ENCODE assay signal across 8 mouse cellular contexts in genomic region chr2:170912589-170913223, GRCm38 (mm10).
A peak's percentile ranks its signal among the peaks of the same experiment; 100 is the strongest.
DNase-seq lines count a peak whose midpoint lies in the region; ATAC-seq lines count a peak whose summit lies in the region.

No protein-coding gene starts in this region.

- no peak overlapping the region for H3K4me2 ChIP-seq in forebrain, embryonic 13.5 days

- no peak overlapping the region for H3K4me3 ChIP-seq in forebrain, embryonic 13.5 days

- 51% methylated on average over 13 of the region's 13 CpGs for WGBS in forebrain, embryonic 13.5 days

- no peak overlapping the region for H3K27ac ChIP-seq in forebrain, embryonic 13.5 days

- peaks cover 14% of the 10 kb centered on the region for H3K4me1 ChIP-seq in forebrain, embryonic 13.5 days

- H3K36me3 ChIP-seq in forebrain, embryonic 13.5 days (ENCODE audit: poor library complexity, severe bottlenecking) = no peaks in the 10 kb centered on the region

- ATAC-seq in forebrain, embryonic 13.5 days = peak; percentile 50; the same call in 1 of the 2 replicates

- no peaks in the 10 kb centered on the region for H3K27me3 ChIP-seq in forebrain, embryonic 13.5 days

- no peak overlapping the region for H3K9ac ChIP-seq in forebrain, embryonic 13.5 days

- peak; percentile 29 to 41 for DNase-seq in adrenal gland, adult 18-20 months (ENCODE audit: low spot score in 2 of 2)
- no peak for DNase-seq in adrenal gland, postnatal 25 days
- peak; percentile 69 for DNase-seq in testis, postnatal 10 days (ENCODE audit: low spot score)
- DNase-seq in testis, postnatal 14 days (ENCODE audit: low spot score) = no peak
- DNase-seq in kidney, postnatal 14 days = peak; percentile 59
- DNase-seq in lung, postnatal 14 days = peak; percentile 59
- DNase-seq in thymus, adult 18-20 months = no peak

- no peaks in the 10 kb centered on the region for H3K9me3 ChIP-seq in forebrain, embryonic 13.5 days (replicated peaks)

Comparison
In these comparisons a context has a peak if more than half of its experiments do, and no peak if none do; other contexts are left out.
1. DNase-seq: peak in adrenal gland, adult 18-20 months (2 of 2), testis, postnatal 10 days (single experiment), kidney, postnatal 14 days (single experiment) and lung, postnatal 14 days (single experiment); none in adrenal gland, postnatal 25 days (single experiment), testis, postnatal 14 days (single experiment) and thymus, adult 18-20 months (0 of 2).